Mouse (Mus musculus) hindbrain, embryonic 16.5 days (tissue): ENCODE results near the gene Dnal4. TPM values are rescaled to one million over a fixed set of nuclear protein-coding genes. Genes with fewer than 3 reads are reported as not detected.

ENCODE experiments used
- ATAC-seq: fragments of 200-750 bp; cut with Nextera tagmentation; 2 replicates; pipeline ENCODE4 v1.8.0; 2017; ENCODE audit warnings: moderate TSS enrichment, moderate library complexity
- H3K27ac ChIP-seq: fragments of 300-500 bp; sonication (generic); 2 replicates; pipeline ENCODE4 v1.5.1; 2014; ENCODE audit warnings: low read depth, mild to moderate bottlenecking, control low read depth, low read length, moderate library complexity
- H3K27me3 ChIP-seq: fragments of 300-500 bp; sonication (generic); replicated peaks from 2 replicates; pipeline ENCODE4 v1.6.1; 2014; ENCODE audit warnings: low read length; ENCODE audit not compliant: control insufficient read depth, insufficient read depth
- H3K36me3 ChIP-seq: fragments of 300-500 bp; sonication (generic); 2 replicates; pipeline ENCODE4 v1.6.1; 2014; ENCODE audit warnings: mild to moderate bottlenecking, low read length, moderate library complexity, mixed read lengths; ENCODE audit not compliant: control insufficient read depth, insufficient read depth
- H3K4me1 ChIP-seq: fragments of 300-500 bp; sonication (generic); 2 replicates; pipeline ENCODE4 v1.6.1; 2014; ENCODE audit warnings: low read depth, low read length; ENCODE audit not compliant: control insufficient read depth, insufficient read depth
- H3K4me2 ChIP-seq: fragments of 300-500 bp; sonication (generic); 2 replicates; pipeline ENCODE4 v1.6.1; 2014; ENCODE audit warnings: mild to moderate bottlenecking, low read length, control low read depth, moderate library complexity
- H3K4me3 ChIP-seq: fragments of 300-500 bp; sonication (generic); 2 replicates; pipeline ENCODE4 v1.5.1; 2014; ENCODE audit warnings: mild to moderate bottlenecking, low read length, control low read depth, moderate library complexity
- H3K9ac ChIP-seq: fragments of 300-500 bp; sonication (generic); 2 replicates; pipeline ENCODE4 v1.6.1; 2014; ENCODE audit warnings: low read depth, mild to moderate bottlenecking, control low read depth, low read length, moderate library complexity
- H3K9me3 ChIP-seq: fragments of 300-500 bp; sonication (generic); 2 replicates; pipeline ENCODE4 v1.6.1; 2014; ENCODE audit warnings: mild to moderate bottlenecking, low read length, moderate library complexity; ENCODE audit not compliant: control insufficient read depth
- WGBS: fragments of 180-500 bp; shearing (Covaris S2); extraction: QIAGEN DNeasy Blood & Tissue Kit; methylation state at CpG from one replicate; pipeline ENCODE4 v1.1.7; 2014; 5-methylcytosine and 5-hydroxymethylcytosine counted together
- polyA plus RNA-seq: library from polyadenylated mRNA; unstranded; fragments of >200 nt; fragmentation: Nextera tagmentation; extraction: Ambion mirVana; gene quantifications from 2 replicates; pipeline ENCODE4 v1.2.1, GENCODE M21; 2015

The Dnal4 gene
- polyA plus RNA-seq, 1 experiment from 2014 or later, result 61.8 TPM

- WGBS, result 77% methylated on average over 4 of the region's 4 CpGs
- H3K36me3 ChIP-seq, result peaks cover 38% of the 10 kb centered on the region
These were observed 44.0 kb downstream of the Dnal4 start for GRCm38 (mm10) chr15:79733640-79734039.

GRCm38 (mm10) chr15:79733192-79733591 is 44.5 kb downstream of the Dnal4 start:
- no peaks in the 10 kb centered on the region for H3K9me3 ChIP-seq
- WGBS, result 91% methylated on average over 8 of the region's 8 CpGs
- H3K36me3 ChIP-seq, result peaks cover 34% of the 10 kb centered on the region
- no peak overlapping the region for H3K27ac ChIP-seq
- no peak overlapping the region for H3K4me3 ChIP-seq
- H3K4me1 ChIP-seq, result no peaks in the 10 kb centered on the region
- H3K9ac ChIP-seq, result no peak overlapping the region
- no peaks in the 10 kb centered on the region for H3K27me3 ChIP-seq
- ATAC-seq, result no peak
- no peak overlapping the region for H3K4me2 ChIP-seq

More at GRCm38 (mm10) chr15:79733640-79734039, 44.0 kb downstream of the Dnal4 start:
- Histone ChIP-seq H3K9me3 (no peaks in the 10 kb centered on the region), H3K27ac (no peak overlapping the region), H3K9ac (no peak overlapping the region), H3K4me1 (no peaks in the 10 kb centered on the region), H3K4me2 (no peak overlapping the region), H3K27me3 (no peaks in the 10 kb centered on the region), H3K4me3 (no peak overlapping the region)
- ATAC-seq, result no peak

- Histone ChIP-seq H3K4me1 (no peaks in the 10 kb centered on the region), H3K27ac (no peak overlapping the region), H3K4me3 (no peak overlapping the region), H3K36me3 (peaks cover 37% of the 10 kb centered on the region), H3K9ac (no peak overlapping the region), H3K4me2 (no peak overlapping the region), H3K9me3 (no peaks in the 10 kb centered on the region), H3K27me3 (no peaks in the 10 kb centered on the region)
- ATAC-seq, result no peak
- 80% methylated on average over 7 of the region's 7 CpGs for WGBS
These were observed 46.1 kb downstream of the Dnal4 start for GRCm38 (mm10) chr15:79731554-79731953.

- no peak for ATAC-seq
- Histone ChIP-seq H3K36me3 (peaks cover 37% of the 10 kb centered on the region), H3K4me2 (no peak overlapping the region), H3K27ac (no peak overlapping the region), H3K4me1 (no peaks in the 10 kb centered on the region), H3K27me3 (no peaks in the 10 kb centered on the region), H3K9me3 (no peaks in the 10 kb centered on the region), H3K9ac (no peak overlapping the region), H3K4me3 (no peak overlapping the region)
- 92% methylated on average over 10 of the region's 10 CpGs for WGBS
These were observed 48.8 kb downstream of the Dnal4 start for GRCm38 (mm10) chr15:79728731-79729388.

GRCm38 (mm10) chr15:79728311-79728710 is 49.3 kb downstream of the Dnal4 start:
- 48% methylated on average over 5 of the region's 5 CpGs for WGBS
- H3K9ac ChIP-seq, result no peak overlapping the region
- no peaks in the 10 kb centered on the region for H3K27me3 ChIP-seq
- no peaks in the 10 kb centered on the region for H3K4me1 ChIP-seq
- no peaks in the 10 kb centered on the region for H3K9me3 ChIP-seq
- H3K4me3 ChIP-seq, result no peak overlapping the region
- no peak overlapping the region for H3K4me2 ChIP-seq
- ATAC-seq, result no peak
- peaks cover 33% of the 10 kb centered on the region for H3K36me3 ChIP-seq
- H3K27ac ChIP-seq, result no peak overlapping the region; the same call in 1 of the 2 replicates

- ATAC-seq, result no peak
- H3K9me3 ChIP-seq, result no peaks in the 10 kb centered on the region
- H3K9ac ChIP-seq, result no peak overlapping the region
- H3K27ac ChIP-seq, result peak overlapping the region; percentile 39; the same call in 1 of the 2 replicates
- no peaks in the 10 kb centered on the region for H3K27me3 ChIP-seq
- 83% methylated on average over 6 of the region's 6 CpGs for WGBS
- no peak overlapping the region for H3K4me3 ChIP-seq
- no peaks in the 10 kb centered on the region for H3K4me1 ChIP-seq
- peaks cover 33% of the 10 kb centered on the region for H3K36me3 ChIP-seq
- H3K4me2 ChIP-seq, result no peak overlapping the region
These were observed 49.8 kb downstream of the Dnal4 start for GRCm38 (mm10) chr15:79727840-79728239.

GRCm38 (mm10) chr15:79725190-79725789 is 52.4 kb downstream of the Dnal4 start:
- H3K4me3 ChIP-seq, result no peak overlapping the region
- no peak overlapping the region; the same call in 1 of the 2 replicates for H3K9ac ChIP-seq
- peaks cover 34% of the 10 kb centered on the region for H3K36me3 ChIP-seq
- H3K4me2 ChIP-seq, result no peak overlapping the region
- H3K27me3 ChIP-seq, result no peaks in the 10 kb centered on the region
- ATAC-seq, result no peak
- 91% methylated on average over 11 of the region's 11 CpGs for whole genome bisulfite sequencing
- no peaks in the 10 kb centered on the region for H3K4me1 ChIP-seq
- H3K9me3 ChIP-seq, result no peaks in the 10 kb centered on the region
- H3K27ac ChIP-seq, result no peak overlapping the region

GRCm38 (mm10) chr15:79723439-79723838 is 54.2 kb downstream of the Dnal4 start:
- H3K36me3 ChIP-seq, result peaks cover 36% of the 10 kb centered on the region
- no peak overlapping the region; the same call in 1 of the 2 replicates for H3K27ac ChIP-seq
- 25% methylated on average over 1 of the region's 1 CpGs for WGBS
- H3K27me3 ChIP-seq, result no peaks in the 10 kb centered on the region
- no peak overlapping the region for H3K4me2 ChIP-seq
- H3K4me1 ChIP-seq, result no peaks in the 10 kb centered on the region
- no peak for ATAC-seq
- H3K9ac ChIP-seq, result no peak overlapping the region
- no peak overlapping the region for H3K4me3 ChIP-seq
- H3K9me3 ChIP-seq, result no peaks in the 10 kb centered on the region

GRCm38 (mm10) chr15:79720796-79721195 is 56.9 kb downstream of the Dnal4 start:
- Histone ChIP-seq H3K4me3 (no peak overlapping the region), H3K4me2 (no peak overlapping the region), H3K27me3 (no peaks in the 10 kb centered on the region), H3K27ac (no peak overlapping the region), H3K9me3 (no peaks in the 10 kb centered on the region), H3K4me1 (no peaks in the 10 kb centered on the region), H3K9ac (no peak overlapping the region), H3K36me3 (peaks cover 40% of the 10 kb centered on the region)
- ATAC-seq, result no peak
- WGBS, result 82% methylated on average over 4 of the region's 4 CpGs
